Mouse (Mus musculus) telencephalon, adult 2 months (tissue): ENCODE data around the gene Tdpoz4.
A peak's percentile ranks its signal among the peaks of the same experiment; 100 is the strongest.
"Not testable (repeated sequence)": the region's sequence is repeated elsewhere in the genome, so short reads cannot be mapped to it uniquely, and the experiment has no call there.

ENCODE experiments used
- DNase-seq: peaks from one replicate; pipeline ENCODE4 v3.0.0-alpha.2; 2011; ENCODE audit warnings: low read depth, low spot score

Gene Tdpoz4

DNA sequence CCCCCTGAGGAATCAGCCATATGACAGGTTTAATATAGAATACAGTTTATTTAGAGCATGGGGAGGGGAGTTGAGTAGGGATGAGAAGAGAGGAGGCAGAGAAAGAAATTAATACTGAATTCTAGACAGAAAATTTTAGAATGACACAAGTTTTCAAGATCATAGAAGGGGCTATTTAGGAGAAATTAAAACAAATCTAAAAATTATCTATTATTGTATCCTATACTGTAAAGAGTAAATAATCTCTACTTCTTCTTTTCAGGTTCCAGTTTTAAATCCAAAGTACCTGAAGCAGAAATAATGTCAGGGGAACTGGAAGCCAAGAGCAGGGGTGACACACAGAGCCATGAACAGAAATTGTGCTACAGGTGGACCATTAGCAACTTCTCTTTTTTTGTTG, at the start of gene Tdpoz4:
Tdpoz4 (plus strand) TSS at position 301 of the 400 bp plus-strand sequence.
- not testable (repeated sequence) for DNase-seq

GRCm38 (mm10) chr3:93754022-93754421, 42.2 kb upstream of the Tdpoz4 start:
- not testable (repeated sequence) for DNase-seq

DNA sequence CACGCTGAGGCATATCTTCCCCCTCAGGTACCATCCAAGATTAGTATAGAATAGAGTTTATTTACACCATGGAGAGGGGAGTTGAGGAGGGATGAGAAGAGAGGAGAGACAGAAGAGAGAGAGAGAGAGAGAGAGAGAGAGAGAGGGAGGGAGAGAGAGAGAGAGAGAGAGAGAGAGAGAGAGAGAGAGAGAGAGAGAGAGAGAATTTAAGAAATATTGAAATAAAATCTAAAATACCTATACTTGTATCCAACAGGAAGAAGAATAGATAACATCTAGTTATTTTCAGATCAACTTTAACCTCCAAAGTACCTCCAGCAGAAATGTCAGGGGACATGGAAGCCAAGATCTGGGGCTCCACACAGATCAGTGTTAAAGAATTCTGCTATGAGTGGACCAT, 23.5 kb upstream of the Tdpoz4 start, which contains the start of gene Gm5773:
Gm5773 (plus strand) TSS at position 301 of the 400 bp plus-strand sequence.
- DNase-seq, result not testable (repeated sequence)

DNA sequence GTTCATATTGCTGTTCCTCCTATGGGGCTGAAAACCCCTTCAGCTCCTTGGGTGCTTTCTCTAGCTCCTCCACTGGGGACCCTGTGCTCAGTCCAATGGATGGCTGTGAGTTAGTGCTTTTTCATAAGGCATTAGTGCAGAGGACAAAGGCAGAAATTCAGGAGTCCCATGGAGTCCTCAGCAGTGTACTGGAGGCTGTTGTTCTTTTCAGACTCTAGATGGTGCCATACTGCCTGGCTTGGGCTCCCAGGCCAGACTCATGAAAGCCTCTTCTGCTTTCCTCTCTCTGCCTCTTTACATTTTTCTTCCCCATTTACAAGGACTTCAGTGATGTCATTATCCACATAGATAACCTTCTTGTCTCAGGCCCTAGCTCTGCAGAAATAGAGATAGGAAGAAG, 17.1 kb downstream of the Tdpoz4 start:
- DNase-seq, result peak; percentile 0

- not testable (repeated sequence) for DNase-seq
Observed at GRCm38 (mm10) chr3:93825720-93826119, 29.5 kb downstream of the Tdpoz4 start, which contains the start of gene Tdpoz3. Gene Tdpoz3 (plus strand): TSS chr3:93826020.
